Mouse (Mus musculus) hindbrain, embryonic 16.5 days (tissue): ENCODE results near the gene Rnf41. TPM values are rescaled to one million over a fixed set of nuclear protein-coding genes. Genes with fewer than 3 reads are reported as not detected.

ENCODE experiments used
- ATAC-seq: fragments of 200-750 bp; cut with Nextera tagmentation; 2 replicates; pipeline ENCODE4 v1.8.0; 2017; ENCODE audit warnings: moderate TSS enrichment, moderate library complexity
- H3K27ac ChIP-seq: fragments of 300-500 bp; sonication (generic); 2 replicates; pipeline ENCODE4 v1.5.1; 2014; ENCODE audit warnings: low read depth, mild to moderate bottlenecking, control low read depth, low read length, moderate library complexity
- H3K27me3 ChIP-seq: fragments of 300-500 bp; sonication (generic); replicated peaks from 2 replicates; pipeline ENCODE4 v1.6.1; 2014; ENCODE audit warnings: low read length; ENCODE audit not compliant: control insufficient read depth, insufficient read depth
- H3K36me3 ChIP-seq: fragments of 300-500 bp; sonication (generic); 2 replicates; pipeline ENCODE4 v1.6.1; 2014; ENCODE audit warnings: mild to moderate bottlenecking, low read length, moderate library complexity, mixed read lengths; ENCODE audit not compliant: control insufficient read depth, insufficient read depth
- H3K4me1 ChIP-seq: fragments of 300-500 bp; sonication (generic); 2 replicates; pipeline ENCODE4 v1.6.1; 2014; ENCODE audit warnings: low read depth, low read length; ENCODE audit not compliant: control insufficient read depth, insufficient read depth
- H3K4me2 ChIP-seq: fragments of 300-500 bp; sonication (generic); 2 replicates; pipeline ENCODE4 v1.6.1; 2014; ENCODE audit warnings: mild to moderate bottlenecking, low read length, control low read depth, moderate library complexity
- H3K4me3 ChIP-seq: fragments of 300-500 bp; sonication (generic); 2 replicates; pipeline ENCODE4 v1.5.1; 2014; ENCODE audit warnings: mild to moderate bottlenecking, low read length, control low read depth, moderate library complexity
- H3K9ac ChIP-seq: fragments of 300-500 bp; sonication (generic); 2 replicates; pipeline ENCODE4 v1.6.1; 2014; ENCODE audit warnings: low read depth, mild to moderate bottlenecking, control low read depth, low read length, moderate library complexity
- H3K9me3 ChIP-seq: fragments of 300-500 bp; sonication (generic); 2 replicates; pipeline ENCODE4 v1.6.1; 2014; ENCODE audit warnings: mild to moderate bottlenecking, low read length, moderate library complexity; ENCODE audit not compliant: control insufficient read depth
- WGBS: fragments of 180-500 bp; shearing (Covaris S2); extraction: QIAGEN DNeasy Blood & Tissue Kit; methylation state at CpG from one replicate; pipeline ENCODE4 v1.1.7; 2014; 5-methylcytosine and 5-hydroxymethylcytosine counted together
- polyA plus RNA-seq: library from polyadenylated mRNA; unstranded; fragments of >200 nt; fragmentation: Nextera tagmentation; extraction: Ambion mirVana; gene quantifications from 2 replicates; pipeline ENCODE4 v1.2.1, GENCODE M21; 2015

The Rnf41 gene
- 96.7 and 98.3 TPM in 2 replicates for polyA plus RNA-seq

DNA sequence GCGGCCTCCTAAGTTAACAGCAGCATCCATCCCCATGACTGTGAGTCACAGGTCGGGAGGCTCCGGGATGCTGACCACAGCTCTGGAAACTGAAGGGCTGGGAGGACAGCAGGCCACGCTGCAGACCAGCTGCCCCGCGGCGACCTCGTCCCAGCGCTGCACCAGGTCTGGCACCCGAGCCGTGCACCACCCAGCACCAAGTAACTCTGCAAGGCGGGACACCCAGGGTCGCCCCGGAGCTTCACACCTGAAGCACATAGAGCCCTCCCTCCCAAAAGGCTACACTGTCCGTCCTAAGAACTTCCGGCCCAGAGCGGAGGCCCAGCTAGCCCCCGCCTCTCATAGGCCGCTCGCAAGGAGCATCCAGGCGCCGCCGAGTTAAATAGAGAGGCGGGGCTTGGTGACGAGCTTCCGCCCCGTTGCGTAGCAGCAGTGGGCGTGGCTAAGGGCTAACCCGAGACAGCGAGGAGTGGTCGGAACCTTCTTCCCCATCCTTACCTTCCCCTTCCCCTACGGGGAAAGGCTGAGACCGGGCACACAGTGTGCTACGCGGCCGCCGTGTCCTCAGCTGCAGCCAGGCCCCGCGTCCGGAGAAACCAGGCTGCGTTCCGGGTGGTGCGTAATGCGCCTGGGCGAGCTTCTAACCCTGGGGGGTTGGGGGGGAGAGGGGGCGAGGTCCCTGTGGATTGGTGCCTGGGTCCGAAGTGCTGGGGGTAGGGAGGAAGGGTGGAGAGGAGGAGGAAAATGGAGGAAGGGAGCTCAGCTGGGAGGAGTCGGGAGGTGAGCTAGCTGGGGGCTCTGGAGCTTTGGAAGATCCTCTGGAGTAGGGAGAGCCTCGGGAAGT, at the start of gene Rnf41, which contains the start of gene Nabp2:
Rnf41 (plus strand) TSS at position 447 of the 844 bp plus-strand sequence.
Nabp2 (minus strand) TSS at position 282 of the 844 bp plus-strand sequence.
- Histone ChIP-seq H3K9me3 (no peaks in the 10 kb centered on the region), H3K4me3 (peak within 1 kb of the TSS; percentile 99), H3K4me2 (peak within 1 kb of the TSS; percentile 99), H3K36me3 (peaks cover 10% of the 10 kb centered on the region), H3K27ac (peak within 1 kb of the TSS; percentile 98), H3K4me1 (peaks cover 42% of the 10 kb centered on the region), H3K27me3 (no peaks in the 10 kb centered on the region), H3K9ac (peak within 1 kb of the TSS; percentile 94)
- ATAC-seq, result peak; percentile 91
- WGBS, result 0% methylated on average over 50 of the region's 50 CpGs

DNA sequence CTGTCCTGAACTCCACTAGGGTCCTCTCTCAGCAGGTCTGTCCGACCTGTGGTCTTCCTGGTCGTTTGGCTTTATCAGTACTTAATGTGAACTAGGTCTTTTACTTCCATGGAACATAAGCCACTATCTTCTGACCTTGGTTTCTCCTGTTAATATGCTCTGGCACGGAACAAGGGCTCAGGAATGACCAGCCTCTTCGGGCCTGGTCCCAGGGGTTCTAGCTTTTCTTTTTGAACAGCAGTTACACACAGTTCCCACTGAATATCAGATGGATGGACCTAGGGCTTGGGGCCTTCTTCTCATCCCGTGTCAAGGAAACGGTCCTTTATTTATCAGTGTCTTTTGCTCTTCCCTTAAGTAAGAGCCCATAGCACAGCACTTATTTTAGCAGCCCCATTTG, 49.6 kb upstream of the Rnf41 start:
- no peaks in the 10 kb centered on the region for H3K4me1 ChIP-seq
- peaks cover 40% of the 10 kb centered on the region for H3K36me3 ChIP-seq
- 89% methylated on average over 6 of the region's 6 CpGs for WGBS
- no peak overlapping the region for H3K27ac ChIP-seq
- no peak for ATAC-seq
- H3K4me2 ChIP-seq, result no peak overlapping the region
- no peak overlapping the region for H3K9ac ChIP-seq
- H3K9me3 ChIP-seq, result no peaks in the 10 kb centered on the region
- no peaks in the 10 kb centered on the region for H3K27me3 ChIP-seq
- no peak overlapping the region for H3K4me3 ChIP-seq

DNA sequence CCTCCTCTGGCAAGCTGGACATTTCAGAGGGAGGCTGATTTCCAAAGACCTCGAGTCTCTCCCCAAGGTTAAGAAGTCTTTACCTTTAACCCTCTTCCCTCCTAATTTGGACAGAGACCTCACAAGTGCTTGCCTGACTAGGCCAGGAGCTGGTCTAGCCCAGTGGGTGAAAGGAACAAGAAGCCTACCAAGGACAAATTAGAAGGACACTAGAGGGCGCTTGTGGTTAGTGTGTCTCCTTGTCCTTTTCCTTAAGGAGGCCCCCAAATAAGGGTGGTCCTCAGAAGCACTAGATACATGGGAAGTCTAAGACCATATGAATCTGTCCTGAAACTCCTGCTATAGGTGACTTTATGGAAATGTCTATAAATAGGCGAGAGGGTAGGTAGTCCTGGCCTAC, 48.9 kb upstream of the Rnf41 start:
- Histone ChIP-seq H3K9me3 (no peaks in the 10 kb centered on the region), H3K4me3 (no peak overlapping the region), H3K27me3 (no peaks in the 10 kb centered on the region), H3K9ac (no peak overlapping the region), H3K4me2 (no peak overlapping the region), H3K4me1 (peaks cover 4% of the 10 kb centered on the region), H3K36me3 (peaks cover 38% of the 10 kb centered on the region), H3K27ac (no peak overlapping the region)
- WGBS, result 47% methylated on average over 3 of the region's 3 CpGs
- peak; percentile 35; the same call in 1 of the 2 replicates for ATAC-seq

DNA sequence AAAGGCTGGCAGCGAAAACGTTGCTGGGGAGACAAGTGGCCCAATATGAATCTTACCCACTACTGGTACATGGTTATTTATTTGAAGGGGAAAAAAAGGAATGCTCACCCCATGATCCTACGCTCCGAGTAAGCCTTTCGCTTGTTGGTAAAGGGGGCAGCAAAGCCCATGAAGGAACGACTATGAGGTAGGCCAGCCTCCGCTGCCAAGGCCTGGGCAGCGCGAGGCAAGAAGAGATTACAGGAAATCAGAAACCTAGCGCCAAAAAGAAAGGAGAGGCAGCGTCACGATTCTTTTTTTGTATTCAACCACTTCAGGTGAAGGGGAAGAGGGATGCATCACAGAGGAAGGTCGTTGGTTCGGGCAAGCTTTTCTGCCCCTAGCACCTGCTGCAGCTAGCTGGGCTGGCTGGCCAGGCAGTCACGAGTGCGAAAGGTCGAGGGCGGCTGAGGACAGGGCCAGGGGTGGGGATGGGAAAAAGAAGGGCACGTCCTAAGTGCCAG, 43.5 kb upstream of the Rnf41 start:
- Histone ChIP-seq H3K4me3 (peak overlapping the region; percentile 78), H3K4me1 (peaks cover 15% of the 10 kb centered on the region), H3K27ac (peak overlapping the region; percentile 97), H3K9ac (peak overlapping the region; percentile 82), H3K27me3 (no peaks in the 10 kb centered on the region), H3K9me3 (no peaks in the 10 kb centered on the region), H3K36me3 (peaks cover 11% of the 10 kb centered on the region), H3K4me2 (peak overlapping the region; percentile 91)
- ATAC-seq, result no peak
- 14% methylated on average over 19 of the region's 19 CpGs for WGBS

DNA sequence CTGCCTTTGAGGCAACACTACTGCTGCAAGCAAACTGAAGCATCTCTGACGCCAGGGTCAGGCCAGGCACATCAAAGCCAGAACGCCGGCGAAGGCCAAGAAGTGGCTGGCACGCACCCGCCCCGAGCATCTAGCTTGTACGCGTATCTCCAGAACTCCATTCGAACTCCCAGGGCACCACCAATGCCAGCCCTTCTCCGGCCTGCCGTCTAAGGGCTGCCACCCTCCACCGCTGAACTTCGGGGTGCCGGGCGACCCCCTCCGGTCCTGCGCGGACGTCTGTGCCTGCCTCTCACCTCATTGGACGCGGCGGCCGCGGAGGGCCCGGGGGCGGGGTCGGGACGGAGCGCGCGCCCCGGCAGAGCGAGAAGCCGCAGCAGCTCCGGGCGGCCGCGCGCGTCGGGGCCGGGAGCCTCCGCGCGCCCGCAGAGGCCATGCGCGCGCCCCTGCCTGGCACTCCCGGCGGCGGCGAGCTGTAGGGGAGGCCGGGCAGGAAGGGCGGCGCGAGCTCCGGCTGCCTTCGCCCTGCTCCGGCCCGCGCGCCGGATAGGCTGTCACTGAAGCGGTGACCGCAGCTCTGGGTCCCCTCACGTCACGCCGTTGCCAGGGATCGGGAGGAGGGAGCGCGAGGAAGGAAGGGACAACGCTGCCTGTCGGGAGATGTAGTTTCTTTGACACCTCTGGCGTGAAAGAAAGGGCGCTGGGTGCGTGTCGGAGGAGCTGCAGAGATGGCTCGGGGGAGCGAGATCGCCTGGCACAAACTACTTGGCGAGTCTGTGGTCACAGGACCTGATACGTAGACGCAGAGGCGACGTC, 42.8 kb upstream of the Rnf41 start, which contains the start of gene Coq10a:
Coq10a (minus strand) TSS at position 596 of the 816 bp plus-strand sequence.
- peak within 1 kb of the TSS; percentile 97 for H3K27ac ChIP-seq
- H3K4me3 ChIP-seq, result peak within 1 kb of the TSS; percentile 78
- 0% methylated on average over 71 of the region's 87 CpGs for WGBS

DNA sequence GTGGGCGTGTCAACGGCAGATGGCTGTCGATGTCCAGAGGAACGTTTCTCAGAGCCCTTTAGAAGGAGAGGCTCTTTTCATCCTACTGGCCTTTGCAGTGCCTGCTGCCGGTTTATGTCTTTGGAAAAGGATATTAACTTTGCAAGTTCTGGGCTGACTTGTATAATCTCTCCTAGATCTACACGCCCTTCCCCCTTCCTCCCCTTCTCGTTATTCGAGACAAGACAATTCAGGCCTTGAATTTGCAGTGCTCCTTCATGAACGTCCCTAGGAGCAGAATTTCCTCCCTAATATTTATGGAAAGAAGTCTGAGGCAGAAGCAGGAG, 42.3 kb upstream of the Rnf41 start:
- Histone ChIP-seq H3K4me3 (peak overlapping the region; percentile 78), H3K9me3 (no peaks in the 10 kb centered on the region), H3K9ac (peak overlapping the region; percentile 82), H3K27ac (peak overlapping the region; percentile 97), H3K4me1 (peaks cover 15% of the 10 kb centered on the region), H3K27me3 (no peaks in the 10 kb centered on the region), H3K36me3 (peaks cover 4% of the 10 kb centered on the region; the same call in 1 of the 2 replicates), H3K4me2 (peak overlapping the region; percentile 91)
- 3% methylated on average over 9 of the region's 9 CpGs for WGBS
- no peak for ATAC-seq

More for the DNA sequence above, 42.8 kb upstream of the Rnf41 start, which contains the start of gene Coq10a:
- Histone ChIP-seq H3K36me3 (peaks cover 5% of the 10 kb centered on the region), H3K27me3 (no peaks in the 10 kb centered on the region), H3K4me1 (peaks cover 15% of the 10 kb centered on the region), H3K4me2 (peak within 1 kb of the TSS; percentile 91), H3K9ac (peak within 1 kb of the TSS; percentile 82), H3K9me3 (no peaks in the 10 kb centered on the region)
- ATAC-seq, result peak; percentile 96

DNA sequence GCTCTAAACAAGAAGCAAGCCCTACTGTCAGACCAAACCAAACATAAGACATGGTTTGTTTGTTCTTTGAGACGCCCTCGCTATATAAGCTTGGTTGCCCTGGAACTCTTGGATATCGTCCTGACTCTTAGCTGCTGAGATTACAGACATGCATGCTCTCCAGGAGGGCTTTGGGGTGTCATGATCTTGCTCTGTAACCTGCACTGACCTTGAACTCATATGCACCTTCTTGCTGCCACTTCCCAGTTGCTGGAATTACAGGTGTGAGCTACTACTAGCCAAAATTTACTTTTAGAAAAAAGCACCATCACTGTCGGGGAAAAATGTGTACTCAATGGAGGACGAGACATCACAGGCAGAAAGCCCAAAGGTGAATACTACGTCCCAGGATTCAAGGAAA, 41.9 kb upstream of the Rnf41 start:
- ATAC-seq, result no peak
- H3K9ac ChIP-seq, result peak overlapping the region; percentile 82
- 80% methylated on average over 6 of the region's 6 CpGs for WGBS
- peak overlapping the region; percentile 97 for H3K27ac ChIP-seq
- peak overlapping the region; percentile 91 for H3K4me2 ChIP-seq
- H3K27me3 ChIP-seq, result no peaks in the 10 kb centered on the region
- peaks cover 4% of the 10 kb centered on the region; the same call in 1 of the 2 replicates for H3K36me3 ChIP-seq
- H3K9me3 ChIP-seq, result no peaks in the 10 kb centered on the region
- peak overlapping the region; percentile 78 for H3K4me3 ChIP-seq
- peaks cover 15% of the 10 kb centered on the region for H3K4me1 ChIP-seq

DNA sequence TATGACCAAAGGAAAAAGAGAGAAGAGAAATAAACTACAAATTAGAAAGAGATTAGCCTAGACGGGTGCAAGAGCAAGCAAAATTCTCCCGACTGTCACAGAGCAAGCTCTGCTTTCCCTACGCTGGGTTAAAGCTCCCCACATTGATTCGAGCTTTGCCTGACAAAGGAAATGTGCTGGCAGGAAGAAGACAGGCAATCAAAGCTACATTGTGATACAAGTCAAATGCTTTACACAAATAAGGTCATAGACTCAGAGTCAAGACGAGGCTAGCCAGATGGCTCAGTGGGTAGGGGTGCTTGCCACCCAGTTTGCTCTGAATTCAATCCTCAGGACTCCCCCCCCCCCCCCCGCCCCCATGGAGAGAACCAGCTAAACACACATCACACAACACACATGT, 41.4 kb upstream of the Rnf41 start:
- H3K4me3 ChIP-seq, result no peak overlapping the region
- WGBS, result 49% methylated on average over 6 of the region's 6 CpGs
- H3K36me3 ChIP-seq, result peaks cover 4% of the 10 kb centered on the region; the same call in 1 of the 2 replicates
- H3K4me2 ChIP-seq, result no peak overlapping the region
- H3K4me1 ChIP-seq, result peaks cover 15% of the 10 kb centered on the region
- no peaks in the 10 kb centered on the region for H3K27me3 ChIP-seq
- no peak overlapping the region; the same call in 1 of the 2 replicates for H3K27ac ChIP-seq
- no peaks in the 10 kb centered on the region for H3K9me3 ChIP-seq
- no peak for ATAC-seq
- no peak overlapping the region for H3K9ac ChIP-seq
